Mouse (Mus musculus) neural tube, embryonic 15.5 days (tissue): ENCODE results near the gene Bhlhe40. TPM values are rescaled to one million over a fixed set of nuclear protein-coding genes. Genes with fewer than 3 reads are reported as not detected.

ENCODE experiments used
- ATAC-seq: fragments of 200-750 bp; cut with Nextera tagmentation; 2 replicates; pipeline ENCODE4 v1.8.0; 2017; ENCODE audit warnings: mild to moderate bottlenecking, moderate TSS enrichment, moderate library complexity; ENCODE audit not compliant: low FRiP score
- H3K27ac ChIP-seq: fragments of 300-500 bp; sonication (generic); replicated peaks from 2 replicates; pipeline ENCODE4 v1.5.1; 2015; ENCODE audit warnings: mild to moderate bottlenecking, inconsistent platforms
- H3K27me3 ChIP-seq: fragments of 300-500 bp; sonication (generic); replicated peaks from 2 replicates; pipeline ENCODE4 v1.6.1; 2015; ENCODE audit warnings: inconsistent platforms
- H3K36me3 ChIP-seq: fragments of 300-500 bp; sonication (generic); 2 replicates; pipeline ENCODE4 v1.6.1; 2015; ENCODE audit warnings: inconsistent platforms
- H3K4me1 ChIP-seq: fragments of 300-500 bp; sonication (generic); 2 replicates; pipeline ENCODE4 v1.6.1; 2015; ENCODE audit warnings: inconsistent platforms
- H3K4me2 ChIP-seq: fragments of 300-500 bp; sonication (generic); 2 replicates; pipeline ENCODE4 v1.6.1; 2015; ENCODE audit warnings: inconsistent platforms, mild to moderate bottlenecking, moderate library complexity
- H3K4me3 ChIP-seq: fragments of 300-500 bp; sonication (generic); replicated peaks from 2 replicates; pipeline ENCODE4 v1.5.1; 2015; ENCODE audit warnings: mild to moderate bottlenecking, inconsistent platforms
- H3K9ac ChIP-seq: fragments of 300-500 bp; sonication (generic); replicated peaks from 2 replicates; pipeline ENCODE4 v1.6.1; 2015; ENCODE audit warnings: mild to moderate bottlenecking, inconsistent platforms
- H3K9me3 ChIP-seq: fragments of 300-500 bp; sonication (generic); replicated peaks from 2 replicates; pipeline ENCODE4 v1.6.1; 2016; ENCODE audit warnings: inconsistent platforms
- WGBS: fragments of 180-500 bp; shearing (Covaris S2); methylation state at CpG from one replicate; pipeline ENCODE4 v1.1.7; 2015; ENCODE audit warnings: mixed read lengths; 5-methylcytosine and 5-hydroxymethylcytosine counted together
- polyA plus RNA-seq: library from polyadenylated mRNA; unstranded; fragments of >200 nt; fragmentation: Nextera tagmentation; extraction: Ambion mirVana; gene quantifications from 2 replicates; pipeline ENCODE4 v1.2.1, GENCODE M21; 2015

Bhlhe40 gene
- polyA plus RNA-seq, 1 experiment from 2014 or later: 5.3 TPM

- 57% methylated on average over 2 of the region's 2 CpGs for WGBS
- Histone ChIP-seq H3K4me3 (no peak overlapping the region), H3K27me3 (no peaks in the 10 kb centered on the region), H3K36me3 (no peaks in the 10 kb centered on the region), H3K9ac (no peak overlapping the region), H3K4me2 (no peak overlapping the region), H3K9me3 (no peaks in the 10 kb centered on the region), H3K4me1 (peaks cover 15% of the 10 kb centered on the region), H3K27ac (no peak overlapping the region)
- ATAC-seq: no peak
These were observed 4.6 kb upstream of the Bhlhe40 start for GRCm38 (mm10) chr6:108655861-108656260.

DNA sequence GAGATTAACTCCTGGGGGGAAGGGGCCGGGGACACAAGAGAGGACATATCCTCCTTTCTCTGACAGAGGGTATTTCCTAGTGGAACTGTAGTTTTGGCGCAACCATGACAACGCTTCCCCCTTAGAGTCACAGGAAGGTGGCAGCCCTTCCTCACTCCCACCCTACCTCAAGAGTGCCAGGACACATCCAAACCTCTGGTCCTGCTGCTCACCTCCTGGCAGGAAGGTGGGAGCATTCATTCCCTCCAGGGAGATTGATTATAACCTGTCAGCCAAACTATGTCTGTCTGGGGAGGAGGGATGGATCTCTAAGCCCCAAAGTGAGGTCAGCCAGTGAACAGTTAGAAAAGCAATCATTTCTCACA, 2.4 kb upstream of the Bhlhe40 start:
- no peak for ATAC-seq
- peak overlapping the region; percentile 63; the same call in 1 of the 2 replicates for H3K4me3 ChIP-seq

DNA sequence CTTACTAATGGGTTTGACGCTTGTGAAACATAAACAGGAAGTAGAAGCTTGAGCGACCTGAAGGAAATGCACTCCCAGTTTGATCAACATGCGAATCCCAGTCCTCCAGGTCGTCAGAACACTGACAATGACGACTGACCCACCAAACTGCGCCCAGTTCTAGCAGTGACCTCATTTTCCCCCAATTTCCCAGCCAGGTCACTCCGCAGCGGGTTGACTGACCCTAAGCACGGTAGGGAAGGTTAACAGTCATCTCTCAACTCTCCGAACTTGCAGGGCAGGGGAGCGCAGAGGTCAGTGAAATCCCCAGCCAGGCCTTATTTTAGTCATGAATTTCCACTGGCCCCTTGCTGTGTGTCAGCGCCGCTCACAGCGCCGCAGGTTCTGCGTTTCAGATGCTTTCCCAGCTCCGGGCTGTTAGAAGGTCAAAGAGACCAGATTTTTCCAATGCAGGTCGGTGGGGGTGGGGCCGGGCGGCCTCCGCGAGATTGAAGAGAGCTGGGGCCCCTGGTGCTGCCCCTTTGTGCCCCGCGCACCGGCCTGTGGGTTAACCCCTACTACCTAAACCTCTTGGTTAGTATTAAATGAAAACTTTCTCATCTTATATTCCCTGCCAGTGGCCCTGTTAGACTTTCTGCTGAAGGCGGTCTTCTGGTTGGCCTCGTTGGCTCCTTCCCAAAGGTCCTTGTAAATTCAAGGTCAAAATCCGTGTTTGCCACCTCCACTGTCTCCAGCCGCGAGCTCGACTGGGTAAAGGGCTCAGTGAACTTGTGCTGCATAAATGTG, 1.8 kb upstream of the Bhlhe40 start:
- no peak for ATAC-seq
- Histone ChIP-seq H3K36me3 (no peaks in the 10 kb centered on the region), H3K9ac (peak overlapping the region; percentile 77)

More for the DNA sequence above, 2.4 kb upstream of the Bhlhe40 start:
- H3K9ac ChIP-seq: no peak overlapping the region
- peak overlapping the region; percentile 93 for H3K4me2 ChIP-seq
- H3K4me1 ChIP-seq: peaks cover 30% of the 10 kb centered on the region
- no peaks in the 10 kb centered on the region for H3K27me3 ChIP-seq
- no peaks in the 10 kb centered on the region for H3K9me3 ChIP-seq
- H3K27ac ChIP-seq: peak overlapping the region; percentile 94; the same call in 1 of the 2 replicates
- 62% methylated on average over 3 of the region's 3 CpGs for WGBS
- H3K36me3 ChIP-seq: no peaks in the 10 kb centered on the region

GRCm38 (mm10) chr6:108659221-108659725, 1.2 kb upstream of the Bhlhe40 start:
- ATAC-seq: peak; percentile 83
- H3K4me2 ChIP-seq: peak overlapping the region; percentile 93
- no peaks in the 10 kb centered on the region for H3K27me3 ChIP-seq
- peak overlapping the region; percentile 77 for H3K9ac ChIP-seq
- no peaks in the 10 kb centered on the region for H3K9me3 ChIP-seq
- H3K36me3 ChIP-seq: no peaks in the 10 kb centered on the region
- H3K4me1 ChIP-seq: peaks cover 32% of the 10 kb centered on the region
- under 1% methylated on average over 34 of the region's 42 CpGs for WGBS
- H3K27ac ChIP-seq: peak overlapping the region; percentile 94
- H3K4me3 ChIP-seq: peak overlapping the region; percentile 63

More for the DNA sequence above, 1.8 kb upstream of the Bhlhe40 start:
- peak overlapping the region; percentile 94 for H3K27ac ChIP-seq
- peak overlapping the region; percentile 93 for H3K4me2 ChIP-seq
- H3K4me1 ChIP-seq: peaks cover 32% of the 10 kb centered on the region
- no peaks in the 10 kb centered on the region for H3K27me3 ChIP-seq
- 3% methylated on average over 31 of the region's 31 CpGs for WGBS
- no peaks in the 10 kb centered on the region for H3K9me3 ChIP-seq
- H3K4me3 ChIP-seq: peak overlapping the region; percentile 63

DNA sequence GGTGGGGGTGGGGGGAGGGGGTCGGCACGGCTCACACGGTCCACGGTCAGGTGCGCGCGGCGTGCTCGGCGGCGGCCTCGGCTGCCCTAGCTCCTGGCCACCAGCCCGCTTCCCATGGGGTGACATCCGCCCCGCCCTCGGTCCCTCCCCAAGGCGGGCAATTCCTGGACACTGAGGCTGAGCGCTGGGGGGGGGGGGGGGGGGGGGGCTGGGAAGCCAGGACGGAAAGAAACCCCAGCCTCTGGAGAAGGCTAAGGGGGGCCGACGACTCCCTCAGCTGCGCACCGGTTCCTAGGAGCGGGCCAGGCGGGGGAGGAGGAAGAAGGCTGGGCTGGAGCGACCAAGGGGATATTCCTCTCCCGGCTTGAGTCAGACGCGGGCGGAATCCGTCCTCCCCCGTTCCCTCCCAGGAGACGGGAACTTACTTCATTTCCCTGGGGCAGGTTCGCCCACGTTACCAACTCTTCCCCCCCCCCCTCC, 663 bp upstream of the Bhlhe40 start:
- Histone ChIP-seq H3K36me3 (no peaks in the 10 kb centered on the region), H3K4me2 (peak overlapping the region; percentile 93), H3K27me3 (no peaks in the 10 kb centered on the region), H3K9ac (peak overlapping the region; percentile 77), H3K27ac (peak overlapping the region; percentile 94), H3K9me3 (no peaks in the 10 kb centered on the region), H3K4me1 (peaks cover 32% of the 10 kb centered on the region), H3K4me3 (peak overlapping the region; percentile 63)
- under 1% methylated on average over 10 of the region's 35 CpGs for WGBS
- peak; percentile 82 for ATAC-seq

DNA sequence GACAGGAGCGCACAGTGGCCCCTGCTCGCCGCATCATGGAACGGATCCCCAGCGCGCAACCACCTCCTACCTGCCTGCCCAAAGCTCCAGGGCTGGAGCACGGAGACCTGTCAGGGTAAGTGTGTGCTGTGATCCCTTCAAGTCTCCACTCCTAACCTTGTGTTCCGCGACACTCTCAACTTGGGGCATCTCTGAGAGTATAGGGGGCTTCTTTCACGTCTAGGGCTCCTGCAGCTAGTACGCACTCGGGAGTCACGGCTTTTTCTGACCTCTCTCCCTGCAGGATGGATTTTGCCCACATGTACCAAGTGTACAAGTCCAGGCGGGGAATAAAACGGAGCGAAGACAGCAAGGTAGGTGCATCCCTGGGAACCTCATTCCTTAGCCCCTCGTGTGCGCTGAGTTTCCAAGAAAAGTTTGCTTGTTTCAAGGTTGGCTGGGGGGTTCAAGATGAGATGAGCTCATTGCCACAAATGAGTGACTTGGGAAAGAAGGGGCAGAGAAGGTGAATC, 505 bp downstream of the Bhlhe40 start:
- Histone ChIP-seq H3K4me1 (peaks cover 32% of the 10 kb centered on the region), H3K36me3 (no peaks in the 10 kb centered on the region), H3K9ac (peak overlapping the region; percentile 77), H3K4me2 (peak overlapping the region; percentile 93), H3K27ac (peak overlapping the region; percentile 94), H3K4me3 (peak overlapping the region; percentile 63), H3K9me3 (no peaks in the 10 kb centered on the region), H3K27me3 (no peaks in the 10 kb centered on the region)
- WGBS: under 1% methylated on average over 18 of the region's 18 CpGs
- ATAC-seq: no peak

GRCm38 (mm10) chr6:108661412-108661811, 983 bp downstream of the Bhlhe40 start:
- Histone ChIP-seq H3K27ac (peak overlapping the region; percentile 94), H3K4me2 (peak overlapping the region; percentile 93), H3K9me3 (no peaks in the 10 kb centered on the region), H3K4me1 (peaks cover 32% of the 10 kb centered on the region), H3K27me3 (no peaks in the 10 kb centered on the region), H3K36me3 (no peaks in the 10 kb centered on the region), H3K9ac (peak overlapping the region; percentile 77), H3K4me3 (peak overlapping the region; percentile 63)
- WGBS: under 1% methylated on average over 17 of the region's 17 CpGs
- no peak for ATAC-seq

GRCm38 (mm10) chr6:108661890-108662289, 1.5 kb downstream of the Bhlhe40 start:
- peak overlapping the region; percentile 93 for H3K4me2 ChIP-seq
- H3K4me3 ChIP-seq: peak overlapping the region; percentile 63
- H3K36me3 ChIP-seq: no peaks in the 10 kb centered on the region
- no peak for ATAC-seq
- H3K9me3 ChIP-seq: no peaks in the 10 kb centered on the region
- H3K27ac ChIP-seq: no peak overlapping the region
- H3K4me1 ChIP-seq: peaks cover 32% of the 10 kb centered on the region
- H3K27me3 ChIP-seq: no peaks in the 10 kb centered on the region
- WGBS: 49% methylated on average over 6 of the region's 6 CpGs
- no peak overlapping the region for H3K9ac ChIP-seq

- no peak for ATAC-seq
- H3K4me3 ChIP-seq: peak overlapping the region; percentile 63; the same call in 1 of the 2 replicates
- H3K4me2 ChIP-seq: peak overlapping the region; percentile 93
- H3K9me3 ChIP-seq: no peaks in the 10 kb centered on the region
- H3K27ac ChIP-seq: no peak overlapping the region
- H3K36me3 ChIP-seq: no peaks in the 10 kb centered on the region
- peaks cover 33% of the 10 kb centered on the region for H3K4me1 ChIP-seq
- no peak overlapping the region; the same call in 1 of the 2 replicates for H3K9ac ChIP-seq
- H3K27me3 ChIP-seq: no peaks in the 10 kb centered on the region
- 53% methylated on average over 15 of the region's 15 CpGs for WGBS
These were observed 2.1 kb downstream of the Bhlhe40 start for GRCm38 (mm10) chr6:108662314-108663240.

GRCm38 (mm10) chr6:108663241-108664194, 3.1 kb downstream of the Bhlhe40 start:
- WGBS: 83% methylated on average over 8 of the region's 8 CpGs
- Histone ChIP-seq H3K4me1 (peaks cover 36% of the 10 kb centered on the region), H3K9me3 (no peaks in the 10 kb centered on the region), H3K4me2 (peak overlapping the region; percentile 93), H3K36me3 (no peaks in the 10 kb centered on the region), H3K4me3 (no peak overlapping the region), H3K27me3 (no peaks in the 10 kb centered on the region), H3K9ac (no peak overlapping the region; the same call in 1 of the 2 replicates), H3K27ac (no peak overlapping the region)
- ATAC-seq: no peak
